ENCODE assay signal across 8 mouse cellular contexts in genomic region chr11:88197153-88197576, GRCm38 (mm10). TPM values are rescaled to one million over a fixed set of nuclear protein-coding genes. Genes with fewer than 3 reads are reported as not detected.
A peak's percentile ranks its signal among the peaks of the same experiment; 100 is the strongest.
DNase-seq lines count a peak whose midpoint lies in the region; TF ChIP-seq lines count a peak whose summit lies in the region.

No protein-coding gene starts in this region.

- no peak overlapping the region for H3ac ChIP-seq in myocyte (ENCODE audit: control insufficient read depth, insufficient read length)

- H3K27me3 ChIP-seq in myocyte (ENCODE audit: control insufficient read depth, insufficient read depth, insufficient read length): no peaks in the 10 kb centered on the region

- intact Hi-C loops in left cerebral cortex, postnatal 4 days (cut with DNase I): loop anchor here (5.0 kb wide), 1 partner anchor 140 kb away; no protein-coding TSS in a partner anchor

- no peak overlapping the region for H3K4me2 ChIP-seq in myocyte (ENCODE audit: low read depth)

- DNase-seq in ovary, postnatal 14 days (ENCODE audit: low spot score): peak; percentile 44
- no peak for DNase-seq in ovary, adult 18-20 months (ENCODE audit: low spot score)
- DNase-seq in Muller cell, postnatal 12 days (ENCODE audit: inconsistent ontology term): peak; percentile 88
- peak; percentile 69 for DNase-seq in cerebellum, adult 9-11 months
- DNase-seq in gastrocnemius, postnatal 4 days (ENCODE audit: low spot score in 2 of 2): peak; percentile 54 to 69
- DNase-seq in left cerebral cortex, postnatal 4 days: peak; percentile 62
- no peak for DNase-seq in ovary, postnatal 10 days (ENCODE audit: low spot score)

- H3K36me3 ChIP-seq in myocyte (ENCODE audit: control insufficient read depth, insufficient read depth): no peaks in the 10 kb centered on the region

- no peak for TF ChIP-seq POLR2A in myocyte (IDR thresholded peaks at IDR 0.05; ENCODE audit: insufficient read length, low read depth)

- no peak overlapping the region for H3K4me3 ChIP-seq in myocyte

- no peaks in the 10 kb centered on the region for H3K79me2 ChIP-seq in myocyte (ENCODE audit: control insufficient read depth, insufficient read depth)

TF ChIP-seq in myocyte, 11 proteins besides CTCF, POLR2A, EP300 and RAD21:
- TF ChIP-seq POLR2AphosphoS2 (IDR thresholded peaks at IDR 0.05; ENCODE audit: insufficient read length, low read depth) (peak; percentile 14), USF1 (IDR thresholded peaks at IDR 0.05; ENCODE audit: low read depth) (no peak), REST (IDR thresholded peaks at IDR 0.05; ENCODE audit: insufficient read depth, insufficient read length) (no peak), MAX (IDR thresholded peaks at IDR 0.05; ENCODE audit: low read depth) (no peak), TCF3 (IDR thresholded peaks at IDR 0.05; ENCODE audit: insufficient read length, low read depth) (no peak)

RNA-seq across cellular contexts. Expression of gene Mrps23, which starts 7.0 kb away (rescaled TPM):
- total RNA-seq in gastrocnemius, postnatal 4 days (2021): 100 to 1,000 TPM in 1 of 2 experiments, 10 to 100 TPM in 1; 97.6 to 102 TPM
- 10 to 100 TPM; 55.2 to 65.1 TPM for total RNA-seq in left cerebral cortex, postnatal 4 days (2021)
- 319 TPM for polyA plus RNA-seq in myocyte (2012; fragmentation: generic; extraction: Trizol)

Comparison
In these comparisons a context has a peak if more than half of its experiments do, and no peak if none do; other contexts are left out.
1. DNase-seq: peak in ovary, postnatal 14 days (single experiment), Muller cell, postnatal 12 days (single experiment), cerebellum, adult 9-11 months (single experiment), gastrocnemius, postnatal 4 days (2 of 2) and left cerebral cortex, postnatal 4 days (single experiment); none in ovary, adult 18-20 months (single experiment) and ovary, postnatal 10 days (single experiment).